Comparison of ENCODE assay signal across 22 mouse cellular contexts in the genomic region with DNA sequence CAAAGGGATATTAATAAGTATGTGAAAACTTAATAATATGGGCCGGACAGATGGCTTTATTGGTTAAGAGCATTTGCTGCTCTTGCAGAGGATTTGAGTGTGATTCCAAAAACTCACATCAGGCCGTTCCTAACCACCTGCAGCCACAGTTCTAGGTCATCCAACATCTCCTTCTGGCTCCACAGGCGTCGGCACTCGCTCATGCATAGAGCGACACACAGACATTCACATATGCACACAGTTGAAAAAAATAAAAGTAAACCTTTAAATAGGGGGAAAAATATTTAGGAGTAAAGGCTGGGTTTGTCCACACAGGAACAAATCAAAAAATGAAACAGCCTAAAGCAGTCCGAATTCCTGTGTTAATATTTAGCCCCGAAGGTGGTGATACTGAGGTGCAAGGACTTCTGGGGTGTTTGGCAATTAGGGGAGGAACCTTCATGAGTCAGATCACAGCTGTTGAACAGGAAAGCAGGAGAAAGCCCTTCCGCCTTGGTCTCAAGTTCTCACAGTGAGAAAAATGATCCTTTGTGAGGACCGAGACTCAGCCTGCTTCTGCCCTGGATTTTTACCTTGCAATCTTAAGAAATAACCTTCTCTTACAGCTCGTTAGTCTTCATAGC. TPM values are rescaled to one million over a fixed set of nuclear protein-coding genes. Genes with fewer than 3 reads are reported as not detected.
DNase-seq lines count a peak whose midpoint lies in the region; ATAC-seq and TF ChIP-seq lines count a peak whose summit lies in the region.
"Had no signal": no experiment of that assay in that cellular context is flagged by ENCODE, and none has a peak within 500 bp of the region (broad histone marks: within the 10 kb centered on the region; RNA-seq: fewer than 3 reads in every experiment).

No protein-coding gene starts in this region.

- no peak for TF ChIP-seq CTCF in lung, postnatal 0 days (IDR thresholded peaks at IDR 0.05)

- H3K9ac ChIP-seq in embryonic facial prominence, embryonic 14.5 days (ENCODE audit: low read depth, low read length), result no peak overlapping the region
- no peak overlapping the region for H3K9ac ChIP-seq in lung, postnatal 0 days (replicated peaks; ENCODE audit: low read depth)
- H3K9ac ChIP-seq in limb, embryonic 15.5 days, result no peak overlapping the region
- H3K9ac ChIP-seq: liver, embryonic 14.5 days; lung, embryonic 15.5 days; neural tube, embryonic 15.5 days had no signal

- H3K36me3 ChIP-seq in embryonic facial prominence, embryonic 14.5 days (ENCODE audit: control insufficient read depth, insufficient read depth, low read length), result no peaks in the 10 kb centered on the region
- H3K36me3 ChIP-seq in embryonic facial prominence, embryonic 10.5 days (replicated peaks), result no peaks in the 10 kb centered on the region
- no peaks in the 10 kb centered on the region for H3K36me3 ChIP-seq in lung, postnatal 0 days (ENCODE audit: insufficient read depth, low read length)
- H3K36me3 ChIP-seq in limb, embryonic 15.5 days, result no peaks in the 10 kb centered on the region
- H3K36me3 ChIP-seq: lung, embryonic 15.5 days; neural tube, embryonic 15.5 days had no signal

- 63% methylated on average over 11 of the region's 11 CpGs for WGBS in embryonic facial prominence, embryonic 14.5 days
- WGBS in embryonic facial prominence, embryonic 10.5 days, result 81% methylated on average over 11 of the region's 11 CpGs
- 63% methylated on average over 11 of the region's 11 CpGs for WGBS in lung, postnatal 0 days
- 53% methylated on average over 11 of the region's 11 CpGs for WGBS in limb, embryonic 15.5 days

- H3K4me3 ChIP-seq in embryonic facial prominence, embryonic 14.5 days (ENCODE audit: low read depth, low read length), result no peak overlapping the region
- H3K4me3 ChIP-seq in embryonic facial prominence, embryonic 10.5 days, result no peak overlapping the region
- H3K4me3 ChIP-seq in lung, postnatal 0 days (ENCODE audit: low read depth, low read length), result no peak overlapping the region
- H3K4me3 ChIP-seq in limb, embryonic 15.5 days, result no peak overlapping the region
- H3K4me3 ChIP-seq: lung, embryonic 15.5 days; megakaryocyte, embryonic 14.5 days; neural tube, embryonic 15.5 days had no signal

- peaks cover 5% of the 10 kb centered on the region; the same call in 1 of the 2 replicates for H3K4me1 ChIP-seq in embryonic facial prominence, embryonic 14.5 days (ENCODE audit: control insufficient read depth, insufficient read depth, low read length)
- 0 out of 2 replicates have a peak, but pooled peaks cover 3% of the 10 kb centered on the region for H3K4me1 ChIP-seq in embryonic facial prominence, embryonic 10.5 days
- no peaks in the 10 kb centered on the region for H3K4me1 ChIP-seq in lung, postnatal 0 days (ENCODE audit: insufficient read depth, low read depth, low read length)
- 0 out of 2 replicates have a peak, but pooled peaks cover 2% of the 10 kb centered on the region for H3K4me1 ChIP-seq in limb, embryonic 15.5 days
- H3K4me1 ChIP-seq: lung, embryonic 15.5 days; megakaryocyte, embryonic 14.5 days; neural tube, embryonic 15.5 days had no signal

- H3K27me3 ChIP-seq in embryonic facial prominence, embryonic 14.5 days (replicated peaks; ENCODE audit: control insufficient read depth, insufficient read depth, low read length), result no peaks in the 10 kb centered on the region
- no peaks in the 10 kb centered on the region for H3K27me3 ChIP-seq in embryonic facial prominence, embryonic 10.5 days (replicated peaks; ENCODE audit: low read depth, poor library complexity, severe bottlenecking)
- H3K27me3 ChIP-seq in lung, postnatal 0 days (replicated peaks; ENCODE audit: insufficient read depth, low read length), result no peaks in the 10 kb centered on the region
- H3K27me3 ChIP-seq in limb, embryonic 15.5 days, result no peaks in the 10 kb centered on the region
- H3K27me3 ChIP-seq: lung, embryonic 15.5 days; megakaryocyte, embryonic 14.5 days; neural tube, embryonic 15.5 days had no signal

- TF ChIP-seq EP300 in lung, postnatal 0 days (IDR thresholded peaks at IDR 0.05), result no peak

- H3K27ac ChIP-seq in embryonic facial prominence, embryonic 14.5 days (replicated peaks; ENCODE audit: low read depth, low read length), result no peak overlapping the region
- H3K27ac ChIP-seq in embryonic facial prominence, embryonic 10.5 days (replicated peaks), result no peak overlapping the region
- H3K27ac ChIP-seq in lung, postnatal 0 days (ENCODE audit: low read length), result no peak overlapping the region
- H3K27ac ChIP-seq in limb, embryonic 15.5 days, result peak overlapping the region; percentile 11; the same call in 1 of the 2 replicates
- H3K27ac ChIP-seq: liver, embryonic 14.5 days; lung, embryonic 15.5 days; neural tube, embryonic 15.5 days had no signal

- no peaks in the 10 kb centered on the region for H3K9me3 ChIP-seq in embryonic facial prominence, embryonic 14.5 days (ENCODE audit: control insufficient read depth, low read length)
- no peaks in the 10 kb centered on the region for H3K9me3 ChIP-seq in embryonic facial prominence, embryonic 10.5 days
- H3K9me3 ChIP-seq in lung, postnatal 0 days (ENCODE audit: low read length), result no peaks in the 10 kb centered on the region
- no peaks in the 10 kb centered on the region for H3K9me3 ChIP-seq in limb, embryonic 15.5 days
- H3K9me3 ChIP-seq: lung, embryonic 15.5 days; megakaryocyte, embryonic 14.5 days; neural tube, embryonic 15.5 days had no signal

- H3K4me2 ChIP-seq in embryonic facial prominence, embryonic 14.5 days (ENCODE audit: low read depth, low read length), result no peak overlapping the region
- no peak overlapping the region for H3K4me2 ChIP-seq in lung, postnatal 0 days (replicated peaks; ENCODE audit: low read depth, low read length)
- no peak overlapping the region for H3K4me2 ChIP-seq in limb, embryonic 15.5 days
- H3K4me2 ChIP-seq: heart, embryonic 11.5 days; lung, embryonic 15.5 days; neural tube, embryonic 15.5 days had no signal

- peak; percentile 50; the same call in 1 of the 2 replicates for ATAC-seq in embryonic facial prominence, embryonic 14.5 days (ENCODE audit: low read depth)
- ATAC-seq in lung, postnatal 0 days, result peak; percentile 32; the same call in 1 of the 2 replicates
- ATAC-seq in limb, embryonic 15.5 days (ENCODE audit: insufficient number of reproducible peaks, low FRiP score, low TSS enrichment, low read depth), result no peak
- ATAC-seq: CD4-positive, CD25-positive, alpha-beta regulatory T cell, adult 4 months; hindbrain, embryonic 16.5 days had no signal

- peak; percentile 45 for DNase-seq in embryonic facial prominence, embryonic 14.5 days (ENCODE audit: low spot score)
- DNase-seq in embryonic facial prominence, embryonic 10.5 days (ENCODE audit: low spot score), result no peak
- DNase-seq in lung, postnatal 0 days (ENCODE audit: low spot score), result peak; percentile 65
- DNase-seq in lung, postnatal 14 days, result no peak
- no peak for DNase-seq in adrenal gland, adult 18-20 months (ENCODE audit: low spot score in 2 of 2)
- no peak for DNase-seq in heart, adult 9 months (ENCODE audit: low spot score in 2 of 2)
- DNase-seq in cerebellum, adult 18-20 months, result no peak
- DNase-seq: adrenal gland, postnatal 25 days; cerebellum, adult 2 months; cerebellum, postnatal 36 days; left cerebral cortex, postnatal 4 days; midbrain, embryonic 14.5 days; right cerebral cortex, postnatal 25 days; thymus, postnatal 14 days had no signal

RNA-seq across cellular contexts. Expression of a gene that starts 40.7 kb away (rescaled TPM):
- 16.1 and 16.4 TPM in 2 replicates for polyA plus RNA-seq in embryonic facial prominence, embryonic 14.5 days (2014; fragmentation: Nextera tagmentation; extraction: Ambion mirVana)
- 15.5 and 18.8 TPM in 2 replicates for polyA plus RNA-seq in embryonic facial prominence, embryonic 10.5 days (2016; fragmentation: Nextera tagmentation; extraction: Ambion mirVana)
- 6.0 and 7.7 TPM in 2 replicates for polyA plus RNA-seq in lung, postnatal 0 days (2015; fragmentation: Nextera tagmentation; extraction: Ambion mirVana)
- polyA plus RNA-seq in limb, embryonic 15.5 days (2015; fragmentation: Nextera tagmentation; extraction: Ambion mirVana), result 12.0 and 12.7 TPM in 2 replicates
- 10 to 100 TPM; 42.0 to 46.9 TPM for total RNA-seq in adrenal gland, adult 18-20 months (2021)

Comparison
In these comparisons a context has a peak if more than half of its experiments do, and no peak if none do; other contexts are left out.
1. DNase-seq: peak in embryonic facial prominence, embryonic 14.5 days (single experiment) and lung, postnatal 0 days (single experiment); none in embryonic facial prominence, embryonic 10.5 days (single experiment), lung, postnatal 14 days (single experiment), adrenal gland, adult 18-20 months (0 of 2), heart, adult 9 months (0 of 2) and cerebellum, adult 18-20 months (0 of 2).